In genomic region chr6:52200751-52201250, GRCm38 (mm10) we compare ENCODE assay signal across 14 mouse cellular contexts. TPM values are rescaled to one million over a fixed set of nuclear protein-coding genes. Genes with fewer than 3 reads are reported as not detected.
DNase-seq lines count a peak whose midpoint lies in the region; ATAC-seq and TF ChIP-seq lines count a peak whose summit lies in the region.
"Had no signal": no experiment of that assay in that cellular context is flagged by ENCODE, and none has a peak within 500 bp of the region (broad histone marks: within the 10 kb centered on the region; RNA-seq: fewer than 3 reads in every experiment).

No protein-coding gene starts in this region.

- H3K9me3 ChIP-seq in heart, embryonic 16.5 days (replicated peaks; ENCODE audit: control insufficient read depth, low read length), result no peaks in the 10 kb centered on the region
- no peaks in the 10 kb centered on the region for H3K9me3 ChIP-seq in heart, embryonic 12.5 days (replicated peaks)
- H3K9me3 ChIP-seq in lung, postnatal 0 days (ENCODE audit: low read length), result no peaks in the 10 kb centered on the region
- H3K9me3 ChIP-seq in limb, embryonic 10.5 days (replicated peaks), result no peaks in the 10 kb centered on the region
- H3K9me3 ChIP-seq in stomach, embryonic 15.5 days, result no peaks in the 10 kb centered on the region
- no peaks in the 10 kb centered on the region for H3K9me3 ChIP-seq in forebrain, embryonic 15.5 days
- H3K9me3 ChIP-seq: embryonic facial prominence, embryonic 15.5 days; midbrain, embryonic 12.5 days had no signal

- no peak overlapping the region for H3K27ac ChIP-seq in heart, embryonic 16.5 days (ENCODE audit: low read length)
- no peak overlapping the region for H3K27ac ChIP-seq in heart, embryonic 12.5 days (ENCODE audit: poor library complexity, severe bottlenecking)
- H3K27ac ChIP-seq in lung, postnatal 0 days (ENCODE audit: low read length), result peak overlapping the region; percentile 83
- peak overlapping the region; percentile 82 for H3K27ac ChIP-seq in limb, embryonic 10.5 days
- peak overlapping the region; percentile 77 for H3K27ac ChIP-seq in stomach, embryonic 15.5 days
- H3K27ac ChIP-seq in forebrain, embryonic 15.5 days (replicated peaks), result no peak overlapping the region
- H3K27ac ChIP-seq: embryonic facial prominence, embryonic 15.5 days; midbrain, embryonic 12.5 days had no signal

- H3K4me2 ChIP-seq in heart, embryonic 16.5 days (ENCODE audit: low read depth, low read length), result 0 out of 2 replicates have a peak overlapping the region, but pooled peaks have one; percentile 2
- H3K4me2 ChIP-seq in heart, embryonic 12.5 days, result no peak overlapping the region
- H3K4me2 ChIP-seq in lung, postnatal 0 days (replicated peaks; ENCODE audit: low read depth, low read length), result peak overlapping the region; percentile 55
- peak overlapping the region; percentile 75 for H3K4me2 ChIP-seq in stomach, embryonic 15.5 days
- H3K4me2 ChIP-seq in forebrain, embryonic 15.5 days (replicated peaks), result no peak overlapping the region
- H3K4me2 ChIP-seq: embryonic facial prominence, embryonic 15.5 days; midbrain, embryonic 12.5 days had no signal

- H3K4me1 ChIP-seq in heart, embryonic 16.5 days (ENCODE audit: control insufficient read depth, insufficient read depth, low read length), result peaks cover 3% of the 10 kb centered on the region; the same call in 1 of the 2 replicates
- peaks cover 16% of the 10 kb centered on the region for H3K4me1 ChIP-seq in heart, embryonic 12.5 days (replicated peaks)
- H3K4me1 ChIP-seq in lung, postnatal 0 days (ENCODE audit: insufficient read depth, low read depth, low read length), result no peaks in the 10 kb centered on the region; the same call in 1 of the 2 replicates
- H3K4me1 ChIP-seq in limb, embryonic 10.5 days, result peaks cover 94% of the 10 kb centered on the region
- H3K4me1 ChIP-seq in stomach, embryonic 15.5 days, result peaks cover 10% of the 10 kb centered on the region
- H3K4me1 ChIP-seq in forebrain, embryonic 15.5 days, result peaks cover 11% of the 10 kb centered on the region

- TF ChIP-seq EP300 in lung, postnatal 0 days (IDR thresholded peaks at IDR 0.05), result no peak

- H3K27me3 ChIP-seq in heart, embryonic 16.5 days (ENCODE audit: control insufficient read depth, insufficient read depth, low read length), result peaks cover 80% of the 10 kb centered on the region
- H3K27me3 ChIP-seq in heart, embryonic 12.5 days (replicated peaks), result peaks cover 95% of the 10 kb centered on the region
- peaks cover 9% of the 10 kb centered on the region; the same call in 1 of the 2 replicates for H3K27me3 ChIP-seq in lung, postnatal 0 days (replicated peaks; ENCODE audit: insufficient read depth, low read length)
- H3K27me3 ChIP-seq in limb, embryonic 10.5 days (ENCODE audit: low read depth, poor library complexity, severe bottlenecking), result peaks cover 42% of the 10 kb centered on the region
- peaks cover 29% of the 10 kb centered on the region for H3K27me3 ChIP-seq in stomach, embryonic 15.5 days (replicated peaks)
- peaks cover 99% of the 10 kb centered on the region for H3K27me3 ChIP-seq in forebrain, embryonic 15.5 days

- 27% methylated on average over 10 of the region's 10 CpGs for WGBS in heart, embryonic 16.5 days
- WGBS in heart, embryonic 12.5 days, result 17% methylated on average over 10 of the region's 10 CpGs
- WGBS in lung, postnatal 0 days, result 21% methylated on average over 10 of the region's 10 CpGs
- 4% methylated on average over 10 of the region's 10 CpGs for WGBS in limb, embryonic 10.5 days
- WGBS in stomach, embryonic 15.5 days, result 39% methylated on average over 10 of the region's 10 CpGs
- 5% methylated on average over 10 of the region's 10 CpGs for WGBS in forebrain, embryonic 15.5 days

- no peak for DNase-seq in lung, postnatal 0 days (ENCODE audit: low spot score)
- DNase-seq in lung, postnatal 4 days, result no peak
- peak; percentile 34 for DNase-seq in limb, embryonic 10.5 days (ENCODE audit: low spot score)
- no peak for DNase-seq in thymus, postnatal 10 days (ENCODE audit: low spot score in 2 of 2)
- DNase-seq: gastrocnemius, postnatal 36 days; heart, postnatal 36 days; thymus, postnatal 36 days had no signal

- no peaks in the 10 kb centered on the region for H3K36me3 ChIP-seq in heart, embryonic 16.5 days (ENCODE audit: control insufficient read depth, insufficient read depth)
- no peaks in the 10 kb centered on the region for H3K36me3 ChIP-seq in heart, embryonic 12.5 days
- no peaks in the 10 kb centered on the region for H3K36me3 ChIP-seq in lung, postnatal 0 days (ENCODE audit: insufficient read depth, low read length)
- peaks cover 51% of the 10 kb centered on the region for H3K36me3 ChIP-seq in limb, embryonic 10.5 days
- H3K36me3 ChIP-seq in stomach, embryonic 15.5 days, result no peaks in the 10 kb centered on the region
- no peaks in the 10 kb centered on the region for H3K36me3 ChIP-seq in forebrain, embryonic 15.5 days
- H3K36me3 ChIP-seq: embryonic facial prominence, embryonic 15.5 days; midbrain, embryonic 12.5 days had no signal

- H3K4me3 ChIP-seq in heart, embryonic 16.5 days (ENCODE audit: low read length), result no peak overlapping the region
- no peak overlapping the region for H3K4me3 ChIP-seq in heart, embryonic 12.5 days
- peak overlapping the region; percentile 22 for H3K4me3 ChIP-seq in lung, postnatal 0 days (ENCODE audit: low read depth, low read length)
- H3K4me3 ChIP-seq in limb, embryonic 10.5 days, result peak overlapping the region; percentile 34
- H3K4me3 ChIP-seq in stomach, embryonic 15.5 days (replicated peaks), result peak overlapping the region; percentile 25
- H3K4me3 ChIP-seq in forebrain, embryonic 15.5 days, result no peak overlapping the region
- H3K4me3 ChIP-seq: embryonic facial prominence, embryonic 15.5 days; midbrain, embryonic 12.5 days had no signal

- TF ChIP-seq CTCF in lung, postnatal 0 days (IDR thresholded peaks at IDR 0.05), result no peak

- ATAC-seq in heart, embryonic 16.5 days (replicated peaks; ENCODE audit: extremely low read depth, insufficient read depth, low FRiP score), result no peak
- no peak for ATAC-seq in heart, embryonic 12.5 days (ENCODE audit: insufficient number of reproducible peaks, low FRiP score)
- no peak for ATAC-seq in lung, postnatal 0 days
- no peak for ATAC-seq in stomach, embryonic 15.5 days (ENCODE audit: insufficient read depth, low FRiP score, low read depth)
- no peak for ATAC-seq in forebrain, embryonic 15.5 days (replicated peaks)

- no peak overlapping the region for H3K9ac ChIP-seq in heart, embryonic 16.5 days (ENCODE audit: low read length)
- no peak overlapping the region for H3K9ac ChIP-seq in heart, embryonic 12.5 days
- peak overlapping the region; percentile 20 for H3K9ac ChIP-seq in lung, postnatal 0 days (replicated peaks; ENCODE audit: low read depth)
- H3K9ac ChIP-seq in stomach, embryonic 15.5 days, result no peak overlapping the region
- H3K9ac ChIP-seq in forebrain, embryonic 15.5 days (replicated peaks), result no peak overlapping the region
- H3K9ac ChIP-seq: embryonic facial prominence, embryonic 15.5 days; midbrain, embryonic 12.5 days had no signal

RNA-seq across cellular contexts. Expression of gene Hoxa5, which starts 3.6 kb away (rescaled TPM):
- polyA plus RNA-seq in heart, embryonic 16.5 days (2015; fragmentation: Nextera tagmentation; extraction: Ambion mirVana), result 1.3 and 3.3 TPM in 2 replicates
- 0.96 and 1.7 TPM in 2 replicates for polyA plus RNA-seq in heart, embryonic 12.5 days (2016; fragmentation: Nextera tagmentation; extraction: Ambion mirVana)
- polyA plus RNA-seq in lung, postnatal 0 days (2015; fragmentation: Nextera tagmentation; extraction: Ambion mirVana), result 39.7 and 40.3 TPM in 2 replicates
- 9.8 and 10.4 TPM in 2 replicates for polyA plus RNA-seq in limb, embryonic 10.5 days (2016; fragmentation: Nextera tagmentation; extraction: Ambion mirVana)
- polyA plus RNA-seq in stomach, embryonic 15.5 days (2015; fragmentation: Nextera tagmentation; extraction: Ambion mirVana), result 19.8 and 20.2 TPM in 2 replicates
- polyA plus RNA-seq in forebrain, embryonic 15.5 days (2015; fragmentation: Nextera tagmentation; extraction: Ambion mirVana), result not detected in 2 replicates
- polyA plus RNA-seq: midbrain, embryonic 12.5 days had no signal

RNA-seq across cellular contexts. Expression of gene Hoxa6, which starts 7.7 kb away (rescaled TPM):
- polyA plus RNA-seq in heart, embryonic 16.5 days (2015; fragmentation: Nextera tagmentation; extraction: Ambion mirVana), result not detected in 2 replicates
- not detected in 2 replicates for polyA plus RNA-seq in heart, embryonic 12.5 days (2016; fragmentation: Nextera tagmentation; extraction: Ambion mirVana)
- polyA plus RNA-seq in lung, postnatal 0 days (2015; fragmentation: Nextera tagmentation; extraction: Ambion mirVana), result 0.95 and 1.1 TPM in 2 replicates
- 3.5 and 4.1 TPM in 2 replicates for polyA plus RNA-seq in limb, embryonic 10.5 days (2016; fragmentation: Nextera tagmentation; extraction: Ambion mirVana)
- polyA plus RNA-seq in stomach, embryonic 15.5 days (2015; fragmentation: Nextera tagmentation; extraction: Ambion mirVana), result 1.7 and 1.9 TPM in 2 replicates
- not detected in 2 replicates for polyA plus RNA-seq in forebrain, embryonic 15.5 days (2015; fragmentation: Nextera tagmentation; extraction: Ambion mirVana)
- polyA plus RNA-seq: embryonic facial prominence, embryonic 15.5 days; liver, embryonic 16.5 days; midbrain, embryonic 12.5 days had no signal

RNA-seq across cellular contexts. Expression of gene Hoxa4, which starts 9.2 kb away (rescaled TPM):
- polyA plus RNA-seq in heart, embryonic 16.5 days (2015; fragmentation: Nextera tagmentation; extraction: Ambion mirVana), result 0.54 TPM in 1 of 2 replicates, not detected in the other
- polyA plus RNA-seq in heart, embryonic 12.5 days (2016; fragmentation: Nextera tagmentation; extraction: Ambion mirVana), result 0.38 and 0.39 TPM in 2 replicates
- polyA plus RNA-seq in lung, postnatal 0 days (2015; fragmentation: Nextera tagmentation; extraction: Ambion mirVana), result 3.7 and 3.9 TPM in 2 replicates
- polyA plus RNA-seq in limb, embryonic 10.5 days (2016; fragmentation: Nextera tagmentation; extraction: Ambion mirVana), result 1.6 and 1.8 TPM in 2 replicates
- 4.4 and 5.3 TPM in 2 replicates for polyA plus RNA-seq in stomach, embryonic 15.5 days (2015; fragmentation: Nextera tagmentation; extraction: Ambion mirVana)
- polyA plus RNA-seq in forebrain, embryonic 15.5 days (2015; fragmentation: Nextera tagmentation; extraction: Ambion mirVana), result not detected in 2 replicates
- polyA plus RNA-seq: midbrain, embryonic 12.5 days had no signal

RNA-seq across cellular contexts. Expression of gene Hoxa3, which starts 12.3 kb away (rescaled TPM):
- polyA plus RNA-seq in heart, embryonic 16.5 days (2015; fragmentation: Nextera tagmentation; extraction: Ambion mirVana), result 0.89 and 1.3 TPM in 2 replicates
- polyA plus RNA-seq in heart, embryonic 12.5 days (2016; fragmentation: Nextera tagmentation; extraction: Ambion mirVana), result 0.72 and 0.80 TPM in 2 replicates
- 4.3 and 4.8 TPM in 2 replicates for polyA plus RNA-seq in lung, postnatal 0 days (2015; fragmentation: Nextera tagmentation; extraction: Ambion mirVana)
- 7.0 and 7.9 TPM in 2 replicates for polyA plus RNA-seq in limb, embryonic 10.5 days (2016; fragmentation: Nextera tagmentation; extraction: Ambion mirVana)
- polyA plus RNA-seq in stomach, embryonic 15.5 days (2015; fragmentation: Nextera tagmentation; extraction: Ambion mirVana), result 8.0 and 9.6 TPM in 2 replicates
- not detected in 2 replicates for polyA plus RNA-seq in forebrain, embryonic 15.5 days (2015; fragmentation: Nextera tagmentation; extraction: Ambion mirVana)
- polyA plus RNA-seq: midbrain, embryonic 12.5 days had no signal

RNA-seq across cellular contexts. Expression of gene Gm28308, which starts 12.3 kb away (rescaled TPM):
- polyA plus RNA-seq in heart, embryonic 16.5 days (2015; fragmentation: Nextera tagmentation; extraction: Ambion mirVana), result not detected in 2 replicates
- polyA plus RNA-seq in heart, embryonic 12.5 days (2016; fragmentation: Nextera tagmentation; extraction: Ambion mirVana), result not detected in 2 replicates
- not detected in 2 replicates for polyA plus RNA-seq in lung, postnatal 0 days (2015; fragmentation: Nextera tagmentation; extraction: Ambion mirVana)
- 0.79 and 1.2 TPM in 2 replicates for polyA plus RNA-seq in limb, embryonic 10.5 days (2016; fragmentation: Nextera tagmentation; extraction: Ambion mirVana)
- not detected in 2 replicates for polyA plus RNA-seq in stomach, embryonic 15.5 days (2015; fragmentation: Nextera tagmentation; extraction: Ambion mirVana)
- polyA plus RNA-seq in forebrain, embryonic 15.5 days (2015; fragmentation: Nextera tagmentation; extraction: Ambion mirVana), result not detected in 2 replicates
- polyA plus RNA-seq: embryonic facial prominence, embryonic 15.5 days; liver, embryonic 16.5 days; midbrain, embryonic 12.5 days had no signal

Comparison
In these comparisons a context has a peak if more than half of its experiments do, and no peak if none do; other contexts are left out.
1. H3K4me2 ChIP-seq: peak in heart, embryonic 16.5 days (single experiment), lung, postnatal 0 days (single experiment) and stomach, embryonic 15.5 days (single experiment); none in heart, embryonic 12.5 days (single experiment) and forebrain, embryonic 15.5 days (single experiment).
2. H3K27ac ChIP-seq: peak in lung, postnatal 0 days (single experiment), limb, embryonic 10.5 days (single experiment) and stomach, embryonic 15.5 days (single experiment); none in heart, embryonic 16.5 days (single experiment), heart, embryonic 12.5 days (single experiment) and forebrain, embryonic 15.5 days (single experiment).
3. H3K4me3 ChIP-seq: peak in lung, postnatal 0 days (single experiment), limb, embryonic 10.5 days (single experiment) and stomach, embryonic 15.5 days (single experiment); none in heart, embryonic 16.5 days (single experiment), heart, embryonic 12.5 days (single experiment) and forebrain, embryonic 15.5 days (single experiment).